Comparison of ENCODE assay signal across 10 mouse cellular contexts in genomic region chr7:132302508-132303241, GRCm38 (mm10). TPM values are rescaled to one million over a fixed set of nuclear protein-coding genes. Genes with fewer than 3 reads are reported as not detected.
DNase-seq lines count a peak whose midpoint lies in the region; ATAC-seq and TF ChIP-seq lines count a peak whose summit lies in the region.
"Had no signal": no experiment of that assay in that cellular context is flagged by ENCODE, and none has a peak within 500 bp of the region (broad histone marks: within the 10 kb centered on the region; RNA-seq: fewer than 3 reads in every experiment).

No protein-coding gene starts in this region.

- no peak for TF ChIP-seq CTCF in kidney, adult 2 months (conservative IDR thresholded peaks at IDR 0.05; ENCODE audit: insufficient read depth, insufficient read length, low read depth, low read length)
- TF ChIP-seq CTCF in kidney, postnatal 0 days (IDR thresholded peaks at IDR 0.05; ENCODE audit: low read depth): no peak

- WGBS in kidney, adult 2 months: 58% methylated on average over 8 of the region's 8 CpGs
- WGBS in kidney, postnatal 0 days: 61% methylated on average over 8 of the region's 8 CpGs
- 87% methylated on average over 8 of the region's 8 CpGs for WGBS in midbrain, embryonic 13.5 days

- H3K9me3 ChIP-seq in kidney, postnatal 0 days (replicated peaks; ENCODE audit: low read length): no peaks in the 10 kb centered on the region
- no peaks in the 10 kb centered on the region for H3K9me3 ChIP-seq in midbrain, embryonic 13.5 days
- H3K9me3 ChIP-seq: limb, embryonic 13.5 days; neural tube, embryonic 12.5 days had no signal

- no peak overlapping the region; the same call in 1 of the 2 replicates for H3K27ac ChIP-seq in kidney, adult 2 months (ENCODE audit: insufficient read depth, low read depth, low read length)
- 0 out of 2 replicates have a peak overlapping the region, but pooled peaks have one; percentile 1 for H3K27ac ChIP-seq in kidney, postnatal 0 days
- no peak overlapping the region for H3K27ac ChIP-seq in midbrain, embryonic 13.5 days
- H3K27ac ChIP-seq: limb, embryonic 13.5 days; neural tube, embryonic 12.5 days had no signal

- ATAC-seq in kidney, postnatal 0 days (replicated peaks; ENCODE audit: low FRiP score, low read depth): no peak
- no peak for ATAC-seq in inflammation-experienced regulatory T-cells, adult 6 months
- ATAC-seq in midbrain, embryonic 13.5 days: no peak

- H3K36me3 ChIP-seq in kidney, adult 2 months (ENCODE audit: control insufficient read depth, insufficient read depth, low read length): no peaks in the 10 kb centered on the region
- no peaks in the 10 kb centered on the region for H3K36me3 ChIP-seq in kidney, postnatal 0 days (ENCODE audit: insufficient read depth, low read length)
- no peaks in the 10 kb centered on the region for H3K36me3 ChIP-seq in midbrain, embryonic 13.5 days
- H3K36me3 ChIP-seq: limb, embryonic 13.5 days; neural tube, embryonic 12.5 days had no signal

- H3K4me1 ChIP-seq in kidney, adult 2 months (ENCODE audit: control insufficient read depth, insufficient read depth, low read length): peaks cover 11% of the 10 kb centered on the region
- H3K4me1 ChIP-seq in kidney, postnatal 0 days (replicated peaks; ENCODE audit: insufficient read depth, low read length): peaks cover 34% of the 10 kb centered on the region
- peaks cover 23% of the 10 kb centered on the region for H3K4me1 ChIP-seq in midbrain, embryonic 13.5 days (replicated peaks)

- no peaks in the 10 kb centered on the region for H3K27me3 ChIP-seq in kidney, adult 2 months (replicated peaks; ENCODE audit: control insufficient read depth, insufficient read depth, low read length)
- no peaks in the 10 kb centered on the region for H3K27me3 ChIP-seq in kidney, postnatal 0 days (ENCODE audit: insufficient read depth, low read length)
- no peaks in the 10 kb centered on the region for H3K27me3 ChIP-seq in midbrain, embryonic 13.5 days
- H3K27me3 ChIP-seq: limb, embryonic 13.5 days; neural tube, embryonic 12.5 days had no signal

- no peak overlapping the region for H3K9ac ChIP-seq in kidney, postnatal 0 days (ENCODE audit: low read depth, low read length)
- H3K9ac ChIP-seq in midbrain, embryonic 13.5 days (replicated peaks): no peak overlapping the region
- H3K9ac ChIP-seq: limb, embryonic 13.5 days; neural tube, embryonic 12.5 days had no signal

- DNase-seq in kidney, adult 2 months: peak; percentile 48
- DNase-seq in kidney, postnatal 4 days: no peak
- peak; percentile 7 for DNase-seq in Muller cell, postnatal 12 days (ENCODE audit: inconsistent ontology term)
- DNase-seq in brain, adult 2 months (ENCODE audit: low read depth, low spot score): peak; percentile 40
- DNase-seq in kidney, postnatal 0 days (ENCODE audit: low spot score): peak; percentile 54
- DNase-seq: cerebellum, adult 11-12 months had no signal

- no peak overlapping the region for H3K4me2 ChIP-seq in kidney, postnatal 0 days (ENCODE audit: low read length)
- H3K4me2 ChIP-seq in midbrain, embryonic 13.5 days (replicated peaks): no peak overlapping the region
- H3K4me2 ChIP-seq: limb, embryonic 13.5 days; neural tube, embryonic 12.5 days had no signal

- TF ChIP-seq POLR2A in kidney, adult 2 months (IDR thresholded peaks at IDR 0.05; ENCODE audit: low read depth, low read length): no peak

- no peak overlapping the region for H3K4me3 ChIP-seq in kidney, adult 2 months (ENCODE audit: insufficient read depth, low read depth, low read length)
- no peak overlapping the region for H3K4me3 ChIP-seq in kidney, postnatal 0 days (replicated peaks; ENCODE audit: low read depth, low read length)
- no peak overlapping the region for H3K4me3 ChIP-seq in midbrain, embryonic 13.5 days (replicated peaks)
- H3K4me3 ChIP-seq: limb, embryonic 13.5 days; neural tube, embryonic 12.5 days had no signal

RNA-seq across cellular contexts. Expression of gene Chst15, which starts 14.4 kb away (rescaled TPM):
- 13.8 and 17.6 TPM in 2 replicates for polyA plus RNA-seq in kidney, adult 2 months (2012; rRNA removed)
- 8.6 and 10.8 TPM in 2 replicates for polyA plus RNA-seq in kidney, postnatal 0 days (2015; fragmentation: Nextera tagmentation; extraction: Ambion mirVana)
- polyA plus RNA-seq in inflammation-experienced regulatory T-cells, adult 6 months (2017; shearing (Covaris generic)): 1 to 10 TPM in 2 of 3 experiments, under 1 TPM in 1; 0.88 to 6.2 (median 4.8) TPM
- polyA plus RNA-seq in midbrain, embryonic 13.5 days (2015; fragmentation: Nextera tagmentation; extraction: Ambion mirVana): 17.9 and 18.6 TPM in 2 replicates

Comparison
In these comparisons a context has a peak if more than half of its experiments do, and no peak if none do; other contexts are left out.
1. DNase-seq: peak in kidney, adult 2 months (single experiment), Muller cell, postnatal 12 days (single experiment), brain, adult 2 months (single experiment) and kidney, postnatal 0 days (single experiment); none in kidney, postnatal 4 days (0 of 2).